Mouse (Mus musculus) neural tube, embryonic 15.5 days (tissue): ENCODE data around the gene Olfr118. TPM values are rescaled to one million over a fixed set of nuclear protein-coding genes. Genes with fewer than 3 reads are reported as not detected.
"Not testable (repeated sequence)": the region's sequence is repeated elsewhere in the genome, so short reads cannot be mapped to it uniquely, and the experiment has no call there.

Experiments used
- ATAC-seq: fragments of 200-750 bp; cut with Nextera tagmentation; 2 replicates; pipeline ENCODE4 v1.8.0; 2017; ENCODE audit warnings: mild to moderate bottlenecking, moderate TSS enrichment, moderate library complexity; ENCODE audit not compliant: low FRiP score
- H3K27ac ChIP-seq: fragments of 300-500 bp; sonication (generic); replicated peaks from 2 replicates; pipeline ENCODE4 v1.5.1; 2015; ENCODE audit warnings: mild to moderate bottlenecking, inconsistent platforms
- H3K27me3 ChIP-seq: fragments of 300-500 bp; sonication (generic); replicated peaks from 2 replicates; pipeline ENCODE4 v1.6.1; 2015; ENCODE audit warnings: inconsistent platforms
- H3K36me3 ChIP-seq: fragments of 300-500 bp; sonication (generic); 2 replicates; pipeline ENCODE4 v1.6.1; 2015; ENCODE audit warnings: inconsistent platforms
- H3K4me1 ChIP-seq: fragments of 300-500 bp; sonication (generic); 2 replicates; pipeline ENCODE4 v1.6.1; 2015; ENCODE audit warnings: inconsistent platforms
- H3K4me2 ChIP-seq: fragments of 300-500 bp; sonication (generic); 2 replicates; pipeline ENCODE4 v1.6.1; 2015; ENCODE audit warnings: inconsistent platforms, mild to moderate bottlenecking, moderate library complexity
- H3K4me3 ChIP-seq: fragments of 300-500 bp; sonication (generic); replicated peaks from 2 replicates; pipeline ENCODE4 v1.5.1; 2015; ENCODE audit warnings: mild to moderate bottlenecking, inconsistent platforms
- H3K9ac ChIP-seq: fragments of 300-500 bp; sonication (generic); replicated peaks from 2 replicates; pipeline ENCODE4 v1.6.1; 2015; ENCODE audit warnings: mild to moderate bottlenecking, inconsistent platforms
- H3K9me3 ChIP-seq: fragments of 300-500 bp; sonication (generic); replicated peaks from 2 replicates; pipeline ENCODE4 v1.6.1; 2016; ENCODE audit warnings: inconsistent platforms
- WGBS: fragments of 180-500 bp; shearing (Covaris S2); methylation state at CpG from one replicate; pipeline ENCODE4 v1.1.7; 2015; ENCODE audit warnings: mixed read lengths; 5-methylcytosine and 5-hydroxymethylcytosine counted together
- polyA plus RNA-seq: library from polyadenylated mRNA; unstranded; fragments of >200 nt; fragmentation: Nextera tagmentation; extraction: Ambion mirVana; gene quantifications from 2 replicates; pipeline ENCODE4 v1.2.1, GENCODE M21; 2015

Olfr118 gene
- not detected in 2 replicates for polyA plus RNA-seq

DNA sequence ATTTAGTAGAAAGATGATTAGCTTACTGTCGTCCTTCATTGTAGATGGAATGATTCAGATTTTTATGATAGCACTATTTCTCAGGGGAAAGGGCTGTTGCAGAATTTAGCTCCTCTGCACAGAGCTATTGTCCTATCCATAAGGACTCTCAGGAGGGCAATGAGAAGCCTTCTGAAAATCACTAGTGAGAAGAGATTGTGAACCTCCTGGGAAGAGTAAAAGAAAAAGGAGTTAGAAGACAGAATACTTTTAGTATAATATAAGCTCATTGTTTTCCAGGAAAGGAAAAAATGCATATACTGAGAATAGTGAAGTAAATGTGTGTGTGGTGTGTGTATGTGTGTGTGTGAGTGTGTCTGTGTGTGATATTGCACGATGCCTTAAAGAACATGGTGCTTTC, at the start of gene Olfr118:
TSS of gene Olfr118 (plus strand) at position 301 of the 400 bp plus-strand sequence.
- Histone ChIP-seq H3K4me2 (no peak within 1 kb of the TSS), H3K27ac (no peak within 1 kb of the TSS), H3K9ac (no peak within 1 kb of the TSS), H3K27me3 (no peaks in the 10 kb centered on the region), H3K4me3 (no peak within 1 kb of the TSS), H3K36me3 (no peaks in the 10 kb centered on the region), H3K9me3 (no peaks in the 10 kb centered on the region), H3K4me1 (no peaks in the 10 kb centered on the region)
- WGBS: 75% methylated on average over 2 of the region's 2 CpGs
- no peak for ATAC-seq

DNA sequence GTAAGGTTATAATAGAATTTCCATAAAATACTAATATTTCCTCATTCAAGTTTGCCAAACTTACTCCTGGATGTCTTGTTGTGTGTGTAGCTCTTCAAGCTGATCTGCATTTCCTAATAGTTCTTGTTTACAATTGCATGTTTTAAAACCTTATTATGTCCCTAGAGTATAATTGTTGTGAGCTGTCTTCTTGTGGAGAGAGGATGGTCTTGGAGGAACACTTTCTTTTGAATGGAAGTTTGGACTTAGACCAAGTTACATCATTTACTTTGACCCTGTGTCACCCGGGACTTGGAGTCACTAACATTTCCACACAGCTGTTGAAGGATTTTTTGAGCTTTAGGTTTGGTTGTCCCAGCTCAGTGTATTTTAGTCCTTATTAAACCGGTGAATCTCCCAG, 39.8 kb upstream of the Olfr118 start, which contains the start of the genes Olfr115 and Olfr116:
TSS of gene Olfr115 (minus strand) at position 101 of the 400 bp plus-strand sequence.
TSS of gene Olfr116 (minus strand) at position 191 of the 400 bp plus-strand sequence.
- Histone ChIP-seq H3K4me3 (no peak within 1 kb of the TSS), H3K9ac (no peak within 1 kb of the TSS), H3K4me1 (no peaks in the 10 kb centered on the region), H3K27ac (no peak within 1 kb of the TSS), H3K36me3 (no peaks in the 10 kb centered on the region), H3K9me3 (no peaks in the 10 kb centered on the region), H3K4me2 (no peak within 1 kb of the TSS), H3K27me3 (no peaks in the 10 kb centered on the region)
- 81% methylated on average over 2 of the region's 2 CpGs for WGBS
- ATAC-seq: no peak

DNA sequence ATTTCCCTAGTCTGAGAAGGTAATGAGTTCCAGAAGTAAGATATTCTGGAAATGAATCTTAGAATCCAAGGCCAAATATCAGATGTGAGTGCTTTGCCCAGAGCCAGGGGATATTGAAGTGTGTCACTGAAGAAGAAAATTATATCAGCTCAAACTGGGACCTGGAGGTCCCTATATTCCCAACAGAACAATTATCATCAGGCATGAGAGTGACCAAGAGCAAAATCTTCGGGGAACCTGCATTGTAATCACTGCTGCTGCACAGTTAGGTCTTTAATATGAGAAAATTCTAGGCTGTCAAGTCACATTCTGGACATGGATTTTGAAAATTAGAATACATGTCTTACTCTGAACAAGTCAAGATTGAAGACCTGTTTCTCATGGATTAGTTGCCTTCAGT, 3.1 kb upstream of the Olfr118 start, which contains the start of gene Olfr117:
TSS of gene Olfr117 (minus strand) at position 101 of the 400 bp plus-strand sequence.
- ATAC-seq: no peak
- Histone ChIP-seq H3K27ac (no peak within 1 kb of the TSS), H3K9ac (no peak within 1 kb of the TSS), H3K4me2 (no peak within 1 kb of the TSS), H3K27me3 (no peaks in the 10 kb centered on the region), H3K36me3 (no peaks in the 10 kb centered on the region), H3K9me3 (no peaks in the 10 kb centered on the region), H3K4me3 (no peak within 1 kb of the TSS), H3K4me1 (no peaks in the 10 kb centered on the region)
- 62% methylated on average over 1 of the region's 1 CpGs for WGBS

DNA sequence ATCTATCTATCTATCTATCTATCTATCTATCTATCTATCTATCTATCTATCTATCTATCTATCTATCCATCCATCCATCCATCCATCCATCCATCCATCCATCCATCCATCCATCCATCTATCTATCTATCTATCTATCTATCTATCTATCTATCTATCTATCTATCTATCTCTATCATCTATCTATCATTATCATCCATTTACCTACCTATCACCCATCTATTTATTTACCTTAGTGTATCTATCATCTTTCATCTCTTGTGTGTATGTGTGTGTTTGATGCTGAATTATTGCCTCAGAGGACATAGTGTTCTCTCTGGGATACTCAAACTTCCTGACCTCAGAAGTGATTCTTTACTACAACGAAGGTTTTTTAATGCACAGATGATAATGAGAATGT, 29.5 kb downstream of the Olfr118 start, which contains the start of gene Olfr119:
TSS of gene Olfr119 (plus strand) at position 301 of the 400 bp plus-strand sequence.
- H3K27ac ChIP-seq, ATAC-seq, H3K4me2 ChIP-seq, H3K9me3 ChIP-seq, H3K9ac ChIP-seq, H3K36me3 ChIP-seq, H3K27me3 ChIP-seq, H3K4me3 ChIP-seq, H3K4me1 ChIP-seq: not testable (repeated sequence)
- WGBS: 73% methylated on average over 1 of the region's 1 CpGs

DNA sequence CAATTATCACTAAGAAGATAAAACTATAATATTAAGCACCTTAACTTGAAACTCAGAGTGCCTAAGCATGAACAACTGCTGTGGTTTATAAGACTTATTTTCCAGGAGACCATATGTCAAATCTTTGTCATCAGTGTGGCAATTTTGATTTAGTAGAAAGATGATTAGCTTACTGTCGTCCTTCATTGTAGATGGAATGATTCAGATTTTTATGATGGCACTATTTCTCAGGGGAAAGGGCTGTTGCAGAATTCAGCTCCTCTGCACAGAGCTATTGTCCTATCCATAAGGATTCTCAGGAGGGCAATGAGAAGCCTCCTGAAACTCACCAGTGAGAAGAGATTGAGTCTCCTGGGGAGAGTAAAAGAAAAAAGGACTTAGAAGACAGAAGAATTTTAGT, 54.7 kb downstream of the Olfr118 start, which contains the start of gene Olfr120:
TSS of gene Olfr120 (plus strand) at position 301 of the 400 bp plus-strand sequence.
- no peak within 1 kb of the TSS for H3K27ac ChIP-seq
- H3K9ac ChIP-seq: no peak within 1 kb of the TSS
- H3K4me1 ChIP-seq: no peaks in the 10 kb centered on the region
- H3K36me3 ChIP-seq: no peaks in the 10 kb centered on the region
- no peak for ATAC-seq
- H3K9me3 ChIP-seq: no peaks in the 10 kb centered on the region
- H3K27me3 ChIP-seq: no peaks in the 10 kb centered on the region
- 66% methylated on average over 1 of the region's 1 CpGs for WGBS
- H3K4me2 ChIP-seq: no peak within 1 kb of the TSS
- no peak within 1 kb of the TSS for H3K4me3 ChIP-seq

Other genes with a start within 250 kb of the Olfr118 start
- gene Olfr108, start 221.5 kb upstream of the Olfr118 start, polyA plus RNA-seq: not detected in 2 replicates
- not detected in 2 replicates for gene Olfr109, start 208.1 kb upstream of the Olfr118 start, polyA plus RNA-seq
- 0.73 TPM in 1 of 2 replicates, not detected in the other for gene H2-M2, start 183.4 kb upstream of the Olfr118 start, polyA plus RNA-seq
- gene Olfr110, start 174.5 kb upstream of the Olfr118 start, polyA plus RNA-seq: not detected in 2 replicates
- not detected in 2 replicates for gene Olfr111, start 159.0 kb upstream of the Olfr118 start, polyA plus RNA-seq
- gene Olfr112, start 97.5 kb upstream of the Olfr118 start, polyA plus RNA-seq: not detected in 2 replicates
- not detected in 2 replicates for gene Olfr113, start 89.3 kb upstream of the Olfr118 start, polyA plus RNA-seq
- gene Olfr114, start 74.2 kb upstream of the Olfr118 start, polyA plus RNA-seq: not detected in 2 replicates
- gene Olfr115, start 39.9 kb upstream of the Olfr118 start, polyA plus RNA-seq: not detected in 2 replicates
- gene Olfr116, start 39.8 kb upstream of the Olfr118 start, polyA plus RNA-seq: not detected in 2 replicates
- not detected in 2 replicates for gene Olfr117, start 3.2 kb upstream of the Olfr118 start, polyA plus RNA-seq
- not detected in 2 replicates for gene Olfr119, start 29.6 kb downstream of the Olfr118 start, polyA plus RNA-seq
- gene Olfr120, start 54.8 kb downstream of the Olfr118 start, polyA plus RNA-seq: not detected in 2 replicates
- not detected in 2 replicates for gene Olfr121, start 81.9 kb downstream of the Olfr118 start, polyA plus RNA-seq
- not detected in 2 replicates for gene Olfr122, start 101.6 kb downstream of the Olfr118 start, polyA plus RNA-seq
- gene Olfr123, start 126.5 kb downstream of the Olfr118 start, polyA plus RNA-seq: not detected in 2 replicates
- not detected in 2 replicates for gene Olfr124, start 132.9 kb downstream of the Olfr118 start, polyA plus RNA-seq
- gene Olfr125, start 166.0 kb downstream of the Olfr118 start, polyA plus RNA-seq: not detected in 2 replicates
- not detected in 2 replicates for gene Olfr126, start 180.5 kb downstream of the Olfr118 start, polyA plus RNA-seq
- gene Olfr127, start 233.4 kb downstream of the Olfr118 start, polyA plus RNA-seq: not detected in 2 replicates